Mouse (Mus musculus) erythroblast, embryonic 14.5 days (primary cell): ENCODE data around the gene Caprin2.

Experiments
- GATA1 ChIP-seq: IDR thresholded peaks from 2 replicates; pipeline ENCODE4 v1.6.1; 2012; ENCODE audit warnings: low read length, inconsistent platforms, mixed read lengths
- TAL1 ChIP-seq: IDR thresholded peaks from 3 replicates; pipeline ENCODE4 v1.6.1; 2012; ENCODE audit warnings: low read length, inconsistent platforms, mixed read lengths

- TF ChIP-seq GATA1: no peak
- no peak for TF ChIP-seq TAL1
These were observed 79.3 kb downstream of the Caprin2 start for GRCm38 (mm10) chr6:148816751-148817150.
